Comparison of ENCODE assay signal across 10 mouse cellular contexts in genomic region chr6:86776001-86776705, GRCm38 (mm10). TPM values are rescaled to one million over a fixed set of nuclear protein-coding genes. Genes with fewer than 3 reads are reported as not detected.
DNase-seq lines count a peak whose midpoint lies in the region; ATAC-seq and TF ChIP-seq lines count a peak whose summit lies in the region.
"Had no signal": no experiment of that assay in that cellular context is flagged by ENCODE, and none has a peak within 500 bp of the region (broad histone marks: within the 10 kb centered on the region; RNA-seq: fewer than 3 reads in every experiment).

No protein-coding gene starts in this region.

- no peak overlapping the region for H3K9ac ChIP-seq in hindbrain, embryonic 14.5 days
- no peak overlapping the region for H3K9ac ChIP-seq in forebrain, embryonic 14.5 days (ENCODE audit: low read length)

- DNase-seq in kidney, postnatal 25 days = peak; percentile 16 to 72
- DNase-seq in kidney, postnatal 4 days = no peak
- DNase-seq in NIH3T3 (ENCODE audit: low read depth) = peak; percentile 66
- peak; percentile 83 for DNase-seq in gastrocnemius, adult 2 months
- peak; percentile 6 for DNase-seq in layer of hippocampus, adult 9-10 months (ENCODE audit: low spot score)
- no peak for DNase-seq in thymus, postnatal 0 days (ENCODE audit: low spot score)
- no peak for DNase-seq in hindbrain, embryonic 14.5 days (ENCODE audit: low spot score)
- no peak for DNase-seq in forebrain, embryonic 14.5 days (ENCODE audit: low spot score)
- DNase-seq: cerebellum, postnatal 36 days; spleen, adult 18-20 months had no signal

- H3K9me3 ChIP-seq in hindbrain, embryonic 14.5 days (ENCODE audit: control insufficient read depth, low read length) = no peaks in the 10 kb centered on the region
- no peaks in the 10 kb centered on the region for H3K9me3 ChIP-seq in forebrain, embryonic 14.5 days (replicated peaks; ENCODE audit: control insufficient read depth, low read length)

- 88% methylated on average over 8 of the region's 8 CpGs for WGBS in hindbrain, embryonic 14.5 days
- WGBS in forebrain, embryonic 14.5 days = 87% methylated on average over 8 of the region's 8 CpGs

- no peak overlapping the region for H3K4me2 ChIP-seq in hindbrain, embryonic 14.5 days (replicated peaks)
- H3K4me2 ChIP-seq in forebrain, embryonic 14.5 days (ENCODE audit: low read length) = no peak overlapping the region

- H3K27ac ChIP-seq in gastrocnemius, adult 2 months = peak overlapping the region; percentile 86
- no peak overlapping the region for H3K27ac ChIP-seq in hindbrain, embryonic 14.5 days
- H3K27ac ChIP-seq in forebrain, embryonic 14.5 days (ENCODE audit: low read depth, low read length) = no peak overlapping the region

- no peaks in the 10 kb centered on the region for H3K27me3 ChIP-seq in hindbrain, embryonic 14.5 days (ENCODE audit: control insufficient read depth, insufficient read depth, low read length)
- no peaks in the 10 kb centered on the region for H3K27me3 ChIP-seq in forebrain, embryonic 14.5 days (replicated peaks; ENCODE audit: control insufficient read depth, insufficient read depth, low read length)

- no peak for TF ChIP-seq CTCF in gastrocnemius, adult 2 months (IDR thresholded peaks at IDR 0.05)

- H3K4me3 ChIP-seq in gastrocnemius, adult 2 months = no peak overlapping the region
- H3K4me3 ChIP-seq in hindbrain, embryonic 14.5 days (replicated peaks; ENCODE audit: low read length) = no peak overlapping the region
- H3K4me3 ChIP-seq in forebrain, embryonic 14.5 days (ENCODE audit: low read depth, low read length) = no peak overlapping the region

- H3K36me3 ChIP-seq in hindbrain, embryonic 14.5 days (replicated peaks; ENCODE audit: control insufficient read depth, insufficient read depth) = no peaks in the 10 kb centered on the region
- H3K36me3 ChIP-seq in forebrain, embryonic 14.5 days (ENCODE audit: control insufficient read depth, insufficient read depth, low read length) = no peaks in the 10 kb centered on the region

- no peak for ATAC-seq in hindbrain, embryonic 14.5 days (ENCODE audit: low FRiP score)
- no peak for ATAC-seq in forebrain, embryonic 14.5 days

- intact Hi-C loops in gastrocnemius, adult 2 months (cut with DNase I) = no loop called here

- H3K4me1 ChIP-seq in hindbrain, embryonic 14.5 days (replicated peaks; ENCODE audit: control insufficient read depth, insufficient read depth, low read length) = no peaks in the 10 kb centered on the region
- H3K4me1 ChIP-seq in forebrain, embryonic 14.5 days (ENCODE audit: control insufficient read depth, insufficient read depth, low read length) = no peaks in the 10 kb centered on the region

RNA-seq across cellular contexts. Expression of gene Anxa4, which starts 17.2 kb away (rescaled TPM):
- total RNA-seq in gastrocnemius, adult 2 months (2021) = 10 to 100 TPM; 18.7 to 21.4 TPM
- 33.6 and 34.0 TPM in 2 replicates for polyA plus RNA-seq in thymus, postnatal 0 days (2015; fragmentation: Nextera tagmentation; extraction: Ambion mirVana)
- polyA plus RNA-seq in hindbrain, embryonic 14.5 days (2014; fragmentation: Nextera tagmentation; extraction: Ambion mirVana) = 5.2 and 5.7 TPM in 2 replicates
- 6.5 and 7.2 TPM in 2 replicates for polyA plus RNA-seq in forebrain, embryonic 14.5 days (2014; fragmentation: Nextera tagmentation; extraction: Ambion mirVana)

RNA-seq across cellular contexts. Expression of gene Gmcl1, which starts 43.0 kb away (rescaled TPM):
- total RNA-seq in gastrocnemius, adult 2 months (2021) = 1 to 10 TPM; 2.6 to 3.2 TPM
- 30.6 and 37.0 TPM in 2 replicates for polyA plus RNA-seq in thymus, postnatal 0 days (2015; fragmentation: Nextera tagmentation; extraction: Ambion mirVana)
- 40.8 and 44.8 TPM in 2 replicates for polyA plus RNA-seq in hindbrain, embryonic 14.5 days (2014; fragmentation: Nextera tagmentation; extraction: Ambion mirVana)
- 33.8 and 39.3 TPM in 2 replicates for polyA plus RNA-seq in forebrain, embryonic 14.5 days (2014; fragmentation: Nextera tagmentation; extraction: Ambion mirVana)

Comparison
In these comparisons a context has a peak if more than half of its experiments do, and no peak if none do; other contexts are left out.
1. DNase-seq: peak in kidney, postnatal 25 days (2 of 2), NIH3T3 (single experiment), gastrocnemius, adult 2 months (single experiment) and layer of hippocampus, adult 9-10 months (single experiment); none in kidney, postnatal 4 days (0 of 2), thymus, postnatal 0 days (single experiment), hindbrain, embryonic 14.5 days (single experiment) and forebrain, embryonic 14.5 days (single experiment).